Mouse (Mus musculus): ENCODE results near the gene Osmr. TPM values are rescaled to one million over a fixed set of nuclear protein-coding genes. Genes with fewer than 3 reads are reported as not detected.

Gene Osmr
- total RNA-seq (2023) = not detected

GRCm38 (mm10) chr15:6874601-6875019, at the start of gene Osmr:
TSS of gene Osmr (minus strand) at chr15:6874969.

Other genes starting within 250 kb of the Osmr start
- gene Rictor, start 166.6 kb downstream of the Osmr start, total RNA-seq (2023) = 100 to 1,000 TPM; 127 to 132 TPM
- 1 to 10 TPM; 1.2 to 2.0 TPM for gene Lifr, start 215.6 kb upstream of the Osmr start, total RNA-seq (2023)

Data from T-cell, adult 66 days (primary cell).